Mouse (Mus musculus) ovary, adult 18-20 months (tissue): ENCODE measurements around the gene Dnal4.
A peak's percentile ranks its signal among the peaks of the same experiment; 100 is the strongest.
"Not testable (repeated sequence)": the region's sequence is repeated elsewhere in the genome, so short reads cannot be mapped to it uniquely, and the experiment has no call there.

Experiments
- DNase-seq: peaks from one replicate; pipeline ENCODE4 v3.0.0; 2022; ENCODE audit warnings: low spot score, mixed read lengths

Dnal4 gene

DNA sequence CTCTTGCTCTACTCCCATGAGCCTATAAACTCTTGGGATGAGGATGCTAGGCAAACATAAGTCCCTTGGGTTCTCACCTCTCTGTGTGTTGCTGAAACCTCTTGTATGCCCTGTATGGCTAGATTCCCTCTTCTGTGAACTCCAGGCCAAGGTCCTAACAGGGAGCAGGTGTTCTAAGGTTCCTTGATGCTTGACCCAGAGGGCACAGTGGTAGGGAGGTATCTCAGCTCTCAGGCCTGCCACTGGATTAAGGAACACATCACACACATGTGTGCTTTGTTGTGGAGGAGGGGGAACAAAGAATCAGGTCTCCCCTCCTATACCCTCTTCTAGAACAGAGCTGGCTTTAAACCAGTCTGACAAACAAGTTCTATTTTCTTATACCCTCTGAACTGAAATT is at the start of gene Dnal4:
Gene Dnal4, minus strand, starts transcription at position 101 of the 400 bp plus-strand sequence.
- no peak for DNase-seq

DNA sequence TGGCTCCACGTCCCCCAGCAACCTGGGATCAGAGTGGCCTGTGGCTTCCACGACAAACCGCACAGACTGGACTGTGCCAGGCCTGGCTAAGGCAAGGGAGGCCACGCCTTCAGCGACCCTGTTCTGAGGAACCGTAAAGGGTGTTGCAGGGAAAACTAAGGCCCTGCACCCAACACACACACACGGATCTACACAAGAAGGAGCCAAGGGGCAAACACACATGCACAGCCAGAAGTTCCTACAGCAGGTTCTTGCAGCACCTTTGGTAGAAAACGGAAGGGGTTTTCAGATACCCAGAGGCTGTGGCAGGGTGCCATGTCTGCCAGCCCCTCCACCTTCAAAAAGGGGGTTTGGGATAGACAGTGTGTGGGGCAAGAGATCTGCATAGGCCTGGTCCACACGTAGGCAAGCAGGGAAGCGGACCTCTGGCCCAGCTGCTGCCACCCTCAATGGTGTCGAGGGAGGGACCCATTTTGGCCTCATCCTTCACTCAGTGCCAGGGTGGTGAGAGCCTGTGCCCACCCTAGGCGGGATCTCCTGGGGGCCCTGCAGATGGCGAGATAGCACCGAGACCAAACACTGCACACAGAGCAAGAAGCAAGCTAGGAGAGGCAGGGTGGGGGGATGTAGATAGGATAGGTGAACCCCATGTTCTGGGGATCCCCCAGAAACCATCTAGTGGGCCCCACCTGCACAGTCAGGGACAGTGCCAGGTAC is 49.6 kb upstream of the Dnal4 start:
- no peak for DNase-seq

- DNase-seq: no peak
Observed at GRCm38 (mm10) chr15:79826221-79826935, 48.7 kb upstream of the Dnal4 start.

DNA sequence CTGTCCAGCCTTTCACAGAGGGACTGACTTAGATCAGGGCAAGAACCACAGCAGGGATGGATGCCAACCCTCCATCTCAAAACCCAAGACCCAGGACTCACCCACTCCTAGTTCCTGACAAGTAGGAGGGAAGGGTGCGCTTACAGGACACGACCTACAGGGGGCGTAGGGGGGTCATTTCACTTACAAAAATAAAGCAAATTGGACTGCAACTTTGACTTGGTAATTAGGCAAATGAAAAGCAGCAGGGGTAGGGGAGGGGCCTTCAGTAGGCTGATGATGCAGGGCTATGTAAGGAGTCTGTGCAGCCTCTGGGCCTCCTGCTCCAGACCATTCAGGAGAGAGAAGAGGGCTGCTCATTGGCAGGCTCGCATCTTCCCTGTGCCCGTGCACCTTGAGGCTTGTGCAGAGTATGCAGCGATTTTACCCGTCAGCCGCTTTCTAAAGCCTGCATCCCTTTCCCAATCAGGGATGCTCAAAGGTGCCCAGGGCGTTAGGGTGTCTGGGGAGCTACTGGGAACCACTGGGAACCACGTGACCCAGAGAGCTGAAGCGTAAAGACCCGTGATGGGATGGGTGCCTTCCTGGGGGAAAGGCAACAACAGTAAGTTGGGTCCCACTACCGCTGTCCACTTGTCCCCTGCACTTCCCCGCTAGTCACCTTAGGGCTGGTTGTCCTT is 47.6 kb upstream of the Dnal4 start:
- no peak for DNase-seq

- peak; percentile 53 for DNase-seq
Observed at GRCm38 (mm10) chr15:79823588-79824280, 46.1 kb upstream of the Dnal4 start.

DNA sequence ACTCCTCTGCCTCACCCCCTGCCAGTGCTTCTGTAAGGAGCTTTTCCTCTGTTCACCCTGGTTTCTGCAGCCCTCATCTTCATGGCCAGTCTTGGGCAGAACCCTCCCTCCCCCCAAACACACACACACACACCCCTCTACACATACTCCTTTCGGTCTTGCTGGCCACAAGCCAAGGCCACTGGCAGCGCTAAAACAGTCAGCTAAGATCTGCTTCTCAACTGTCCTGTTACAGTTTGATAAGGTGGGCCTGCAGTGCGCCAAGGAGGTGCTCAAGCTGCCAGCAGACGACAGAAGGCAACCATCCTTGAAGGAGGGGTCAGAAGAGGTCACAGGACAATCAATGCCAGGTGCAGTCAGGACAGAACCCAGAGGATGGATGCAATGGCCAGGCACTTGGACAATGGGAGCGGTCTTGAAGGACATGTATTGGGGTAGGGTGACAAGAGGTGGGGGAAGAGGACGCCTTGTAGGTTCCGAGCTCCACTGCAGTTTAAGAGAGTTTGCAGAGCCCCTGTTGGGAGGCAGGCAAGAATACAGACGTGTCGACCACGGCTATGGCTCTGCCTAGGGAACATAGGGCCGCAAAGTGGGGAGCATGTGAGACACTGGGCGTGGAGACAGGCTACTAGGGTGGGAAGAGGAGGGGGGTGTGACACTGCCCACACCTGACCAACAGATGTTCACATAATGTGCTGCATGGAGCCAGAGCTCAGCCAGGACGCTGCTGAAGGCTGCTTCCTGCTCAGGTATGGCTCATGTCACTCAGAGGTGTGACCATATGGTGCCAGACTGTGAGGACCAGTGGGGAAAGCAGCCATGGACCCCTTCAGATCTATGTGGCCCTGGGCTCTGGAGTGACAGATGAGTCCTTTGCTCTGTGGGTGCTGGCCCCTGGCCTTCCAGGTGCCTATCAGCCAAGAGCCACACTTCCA is 44.9 kb upstream of the Dnal4 start:
- peak; percentile 59 for DNase-seq

DNA sequence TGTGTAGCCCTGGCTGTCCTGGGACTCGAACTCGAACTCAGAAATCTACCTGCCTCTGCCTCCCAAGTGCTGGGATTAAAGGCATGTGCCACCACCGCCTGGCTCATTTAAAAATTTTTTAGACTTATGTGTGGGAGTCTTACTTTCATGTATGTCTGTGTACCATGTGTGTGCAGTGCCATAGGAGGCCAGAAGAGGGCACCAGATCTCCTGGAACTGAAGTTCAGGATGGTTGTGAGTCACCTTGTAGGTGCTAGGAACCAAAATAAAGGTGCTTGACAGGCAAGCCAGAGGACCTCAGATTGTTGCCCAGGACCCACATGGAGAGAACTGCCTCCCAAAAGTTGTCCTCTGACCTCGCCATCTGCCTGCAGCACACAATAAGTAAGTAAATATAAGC is 40.7 kb upstream of the Dnal4 start:
- DNase-seq: no peak

DNA sequence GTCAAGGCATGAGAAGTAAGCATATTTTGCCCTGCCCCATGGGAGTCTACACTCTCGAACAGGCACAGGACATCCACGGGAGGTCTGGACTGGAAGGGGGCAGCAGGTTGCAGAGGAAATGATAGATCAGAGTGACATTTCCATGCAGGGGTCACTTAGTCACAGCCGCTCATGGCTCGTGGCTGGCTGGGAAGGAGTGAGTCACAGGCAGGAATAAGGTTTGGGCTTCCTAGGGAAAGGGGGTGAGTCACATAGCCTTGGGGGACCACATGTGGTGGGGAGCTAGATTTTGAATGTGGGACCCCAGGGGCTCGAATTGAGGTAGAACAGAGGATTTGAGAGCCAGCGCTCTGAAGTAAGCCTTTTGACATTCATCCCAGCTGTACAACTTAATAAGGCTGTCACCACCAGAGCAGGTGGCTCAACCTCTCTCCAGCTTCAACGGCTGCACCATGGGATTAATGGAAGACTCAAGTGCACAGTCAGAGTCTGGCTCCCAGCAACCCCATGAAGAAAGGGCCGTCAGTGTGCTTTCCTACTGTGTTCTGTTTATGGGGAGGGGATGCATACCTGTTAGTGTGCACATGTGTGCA is 36.1 kb upstream of the Dnal4 start:
- DNase-seq: no peak

- DNase-seq: not testable (repeated sequence)
Observed at GRCm38 (mm10) chr15:79812840-79813239, 35.2 kb upstream of the Dnal4 start.

DNA sequence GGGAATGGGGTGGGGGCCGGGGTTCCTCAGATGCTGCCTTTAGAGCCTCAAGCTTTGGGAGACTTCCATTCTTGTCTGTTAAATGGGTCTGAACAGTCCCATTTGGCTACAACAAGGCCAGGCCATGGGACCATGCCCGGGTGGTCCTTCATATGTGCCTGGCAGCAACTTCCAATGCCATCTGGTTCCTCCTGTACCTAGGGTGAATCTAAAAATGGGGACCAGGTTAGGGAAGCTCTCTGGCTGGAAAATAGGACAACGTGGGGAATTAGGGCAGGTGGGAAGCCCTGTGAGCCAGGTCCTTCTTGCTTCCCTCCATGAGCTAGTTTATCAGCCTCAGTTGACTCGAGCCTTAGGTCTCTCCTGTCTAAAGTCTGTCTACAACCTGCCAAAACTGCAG is 33.3 kb upstream of the Dnal4 start:
- no peak for DNase-seq

DNA sequence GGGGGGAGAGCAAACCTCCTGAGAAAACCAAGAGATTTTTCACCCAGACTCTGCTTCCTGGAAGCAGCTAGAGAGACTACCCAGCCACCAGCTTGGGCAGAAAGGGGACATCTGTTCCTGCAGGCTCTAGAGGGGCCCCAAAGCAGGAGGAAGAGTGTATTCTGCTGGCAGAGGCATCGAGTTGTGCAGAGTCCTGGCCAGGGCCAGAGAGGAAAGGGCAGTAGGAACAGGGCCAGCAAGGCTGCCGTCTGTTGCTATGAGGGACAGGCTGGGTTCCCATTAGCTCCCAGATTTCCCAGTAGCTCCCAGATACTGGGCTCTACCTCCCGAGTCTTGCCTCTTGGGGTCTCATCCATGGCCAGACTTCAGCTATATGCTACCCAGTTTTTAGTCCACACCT is 32.4 kb upstream of the Dnal4 start:
- DNase-seq: no peak

DNA sequence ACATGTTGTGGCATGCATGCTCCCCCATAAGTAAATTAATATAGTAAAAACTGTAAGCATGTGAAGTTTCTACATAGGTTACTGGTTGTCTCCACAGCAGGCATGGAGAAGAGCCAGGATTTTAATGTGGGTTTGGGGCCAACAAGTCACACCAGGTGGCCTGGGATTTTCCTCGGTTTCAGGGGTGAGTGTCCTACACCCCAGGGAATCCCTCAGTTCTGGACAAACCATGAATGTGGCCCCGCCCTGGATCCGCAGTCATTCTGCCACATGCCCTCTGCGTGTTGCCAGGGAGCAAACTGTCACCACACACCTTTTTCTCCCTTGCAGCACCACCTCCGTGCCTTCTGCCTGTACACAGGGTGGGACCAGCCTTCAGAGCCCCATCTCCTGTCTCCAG is 31.0 kb upstream of the Dnal4 start:
- no peak for DNase-seq

DNA sequence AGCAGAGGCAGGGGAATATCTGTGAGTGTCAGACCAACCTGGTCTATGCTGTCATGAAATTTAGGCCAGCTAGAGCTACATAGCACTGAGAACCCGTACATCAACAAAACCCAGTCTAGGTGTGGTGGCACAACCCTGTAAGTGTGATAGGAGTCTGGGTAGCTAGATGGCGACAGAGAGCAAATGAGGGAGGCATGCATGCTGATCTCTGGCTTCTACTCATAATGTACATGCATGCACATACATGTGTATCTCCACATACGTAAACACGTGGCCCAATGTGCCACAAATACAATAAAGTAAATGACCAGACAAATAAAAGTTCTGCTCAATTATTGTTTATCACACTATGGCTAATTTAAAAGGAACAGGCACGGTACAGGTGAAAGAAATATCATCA is 30.5 kb upstream of the Dnal4 start:
- DNase-seq: no peak

DNA sequence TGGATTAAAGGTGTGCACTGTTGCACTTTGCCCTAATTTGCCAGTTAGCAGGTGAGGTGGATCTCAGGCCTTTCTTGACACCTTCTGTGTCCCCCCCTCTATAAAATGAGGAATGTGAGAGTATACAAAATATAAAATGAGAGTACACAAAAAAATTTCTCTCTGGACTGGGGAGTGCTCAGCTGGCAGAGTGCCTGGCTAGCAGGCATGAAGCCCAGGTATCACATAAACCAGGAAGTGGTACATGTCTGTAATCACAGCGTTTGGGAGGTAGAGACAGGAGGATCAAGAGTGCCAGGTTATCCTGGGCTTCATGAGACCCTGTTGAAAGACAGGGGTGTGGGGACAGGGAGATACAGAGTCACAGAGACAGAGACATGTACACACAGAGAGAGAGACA is 29.4 kb upstream of the Dnal4 start:
- DNase-seq: no peak

DNA sequence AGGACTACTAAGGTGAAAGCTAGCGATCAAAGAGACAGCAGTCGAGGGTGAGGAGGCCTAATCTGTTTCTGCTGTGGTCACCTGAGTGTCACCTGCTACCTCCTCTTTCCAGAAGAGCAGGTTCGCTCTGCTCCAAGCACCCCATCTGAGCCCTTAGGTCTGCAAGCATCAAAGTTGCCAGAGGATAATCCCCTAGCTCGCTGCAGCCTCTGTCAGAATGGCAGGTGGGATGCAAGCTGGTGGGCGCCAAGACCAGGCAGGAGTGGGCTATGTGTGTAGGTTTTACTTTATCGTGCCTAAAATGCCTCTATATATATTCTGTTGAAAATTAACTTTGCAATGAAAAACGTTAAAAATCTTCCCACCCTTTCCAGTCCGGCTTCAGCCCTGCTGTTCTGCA is 27.6 kb upstream of the Dnal4 start:
- DNase-seq: no peak

DNA sequence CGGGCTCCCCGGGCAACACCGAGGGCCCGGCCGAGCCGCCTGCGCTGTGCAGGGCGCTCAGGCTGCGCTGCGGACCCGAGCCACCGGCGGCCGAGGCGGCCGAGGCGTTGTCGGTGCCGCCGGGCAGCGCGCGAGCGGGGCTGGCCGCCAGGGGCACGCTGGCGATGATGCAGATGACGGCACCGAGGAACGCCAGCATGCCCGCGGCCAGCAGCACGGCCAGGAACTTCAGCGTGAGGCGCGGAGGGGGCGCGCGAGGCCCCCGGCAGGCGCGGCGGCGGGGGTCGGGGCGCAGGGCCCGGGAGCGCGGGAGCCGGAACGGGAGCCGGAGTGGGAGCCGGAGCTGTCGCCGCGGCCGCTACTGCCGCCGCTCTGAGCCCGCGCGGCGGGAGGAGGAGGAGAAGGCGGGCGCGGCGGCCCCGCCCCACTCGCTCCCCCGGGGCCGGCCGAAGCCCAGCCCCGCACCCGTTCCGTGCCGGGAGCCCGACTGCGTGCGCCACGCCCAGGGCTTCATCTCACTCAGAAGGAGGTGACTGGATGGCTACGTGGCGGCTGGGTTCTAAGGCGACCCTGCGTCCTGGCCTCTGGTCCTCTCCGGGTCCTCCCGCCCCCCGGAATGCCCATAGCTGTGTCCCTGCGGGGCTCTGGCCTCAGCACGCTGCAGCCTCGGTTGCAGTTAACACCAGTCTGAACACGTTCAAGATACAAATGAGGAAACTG is 26.9 kb upstream of the Dnal4 start, which contains the start of gene Nptxr:
Gene Nptxr, minus strand, starts transcription at position 415 of the 720 bp plus-strand sequence.
- DNase-seq: no peak

- no peak for DNase-seq
Observed at GRCm38 (mm10) chr15:79803533-79804351, 26.1 kb upstream of the Dnal4 start.

- no peak for DNase-seq
Observed at GRCm38 (mm10) chr15:79802304-79802703, 24.7 kb upstream of the Dnal4 start.

GRCm38 (mm10) chr15:79801646-79802045 is 24.0 kb upstream of the Dnal4 start:
- DNase-seq: no peak
